Mouse (Mus musculus): ENCODE results near the gene Rad23a. TPM values are rescaled to one million over a fixed set of nuclear protein-coding genes. Genes with fewer than 3 reads are reported as not detected.
A peak's percentile ranks its signal among the peaks of the same experiment; 100 is the strongest.
"Not testable (repeated sequence)": the region's sequence is repeated elsewhere in the genome, so short reads cannot be mapped to it uniquely, and the experiment has no call there.

Rad23a gene
- polyA plus RNA-seq, 1 experiment from 2014 or later: 188 TPM

GRCm38 (mm10) chr8:84834866-84835855 lies 5.3 kb downstream of the Rad23a start:
- WGBS: 72% methylated on average over 10 of the region's 10 CpGs
- peaks cover 44% of the 10 kb centered on the region for H3K4me1 ChIP-seq (replicated peaks; ENCODE audit: control insufficient read depth, insufficient read depth, low read length)

GRCm38 (mm10) chr8:84834002-84834865 lies 6.2 kb downstream of the Rad23a start:
- Histone ChIP-seq H3K9me3 (ENCODE audit: control insufficient read depth, low read length) (no peaks in the 10 kb centered on the region), H3K4me1 (replicated peaks; ENCODE audit: control insufficient read depth, insufficient read depth, low read length) (peaks cover 40% of the 10 kb centered on the region), H3K9ac (ENCODE audit: low read depth, low read length) (peak overlapping the region; percentile 31; the same call in 1 of the 2 replicates), H3K4me3 (ENCODE audit: low read depth, low read length) (peak overlapping the region; percentile 99; the same call in 1 of the 2 replicates), H3K4me2 (0 out of 2 replicates have a peak overlapping the region, but pooled peaks have one; percentile 13), H3K36me3 (ENCODE audit: control insufficient read depth, insufficient read depth, low read length) (peaks cover 32% of the 10 kb centered on the region), H3K27ac (ENCODE audit: low read depth, low read length) (peak overlapping the region; percentile 46; the same call in 1 of the 2 replicates), H3K27me3 (replicated peaks; ENCODE audit: control insufficient read depth, insufficient read depth, low read length) (no peaks in the 10 kb centered on the region)
- 83% methylated on average over 19 of the region's 19 CpGs for WGBS
- ATAC-seq (replicated peaks; ENCODE audit: low FRiP score): no peak
- DNase-seq (ENCODE audit: low spot score): no peak

More at GRCm38 (mm10) chr8:84834866-84835855, 5.3 kb downstream of the Rad23a start:
- Histone ChIP-seq H3K4me2 (no peak overlapping the region), H3K9ac (ENCODE audit: low read depth, low read length) (no peak overlapping the region), H3K36me3 (ENCODE audit: control insufficient read depth, insufficient read depth, low read length) (peaks cover 32% of the 10 kb centered on the region), H3K4me3 (ENCODE audit: low read depth, low read length) (no peak overlapping the region), H3K27ac (ENCODE audit: low read depth, low read length) (0 out of 2 replicates have a peak overlapping the region, but pooled peaks have one; percentile 3), H3K27me3 (replicated peaks; ENCODE audit: control insufficient read depth, insufficient read depth, low read length) (no peaks in the 10 kb centered on the region), H3K9me3 (ENCODE audit: control insufficient read depth, low read length) (no peaks in the 10 kb centered on the region)
- DNase-seq (ENCODE audit: low spot score): no peak
- no peak for ATAC-seq (replicated peaks; ENCODE audit: low FRiP score)

GRCm38 (mm10) chr8:84832759-84833742 lies 7.4 kb downstream of the Rad23a start:
- peak overlapping the region; percentile 99 for H3K4me3 ChIP-seq (ENCODE audit: low read depth, low read length)
- no peaks in the 10 kb centered on the region for H3K9me3 ChIP-seq (ENCODE audit: control insufficient read depth, low read length)
- H3K27me3 ChIP-seq (replicated peaks; ENCODE audit: control insufficient read depth, insufficient read depth, low read length): no peaks in the 10 kb centered on the region
- H3K4me1 ChIP-seq (replicated peaks; ENCODE audit: control insufficient read depth, insufficient read depth, low read length): peaks cover 34% of the 10 kb centered on the region
- H3K27ac ChIP-seq (ENCODE audit: low read depth, low read length): peak overlapping the region; percentile 94
- peak overlapping the region; percentile 80 for H3K4me2 ChIP-seq
- ATAC-seq (replicated peaks; ENCODE audit: low FRiP score) (no peak), DNase-seq (ENCODE audit: low spot score) (no peak)
- H3K36me3 ChIP-seq (ENCODE audit: control insufficient read depth, insufficient read depth, low read length): peaks cover 32% of the 10 kb centered on the region
- 51% methylated on average over 10 of the region's 10 CpGs for WGBS
- H3K9ac ChIP-seq (ENCODE audit: low read depth, low read length): peak overlapping the region; percentile 99

GRCm38 (mm10) chr8:84832034-84832717 lies 8.3 kb downstream of the Rad23a start:
- H3K27ac ChIP-seq (ENCODE audit: low read depth, low read length): peak overlapping the region; percentile 94
- no peaks in the 10 kb centered on the region for H3K27me3 ChIP-seq (replicated peaks; ENCODE audit: control insufficient read depth, insufficient read depth, low read length)
- peaks cover 23% of the 10 kb centered on the region for H3K36me3 ChIP-seq (ENCODE audit: control insufficient read depth, insufficient read depth, low read length)
- DNase-seq (ENCODE audit: low spot score) (peak; percentile 87), ATAC-seq (replicated peaks; ENCODE audit: low FRiP score) (peak; percentile 80)
- peak overlapping the region; percentile 99 for H3K4me3 ChIP-seq (ENCODE audit: low read depth, low read length)
- peaks cover 25% of the 10 kb centered on the region for H3K4me1 ChIP-seq (replicated peaks; ENCODE audit: control insufficient read depth, insufficient read depth, low read length)
- peak overlapping the region; percentile 80 for H3K4me2 ChIP-seq
- no peaks in the 10 kb centered on the region for H3K9me3 ChIP-seq (ENCODE audit: control insufficient read depth, low read length)
- WGBS: under 1% methylated on average over 59 of the region's 59 CpGs
- peak overlapping the region; percentile 99 for H3K9ac ChIP-seq (ENCODE audit: low read depth, low read length)

- H3K27me3 ChIP-seq (replicated peaks; ENCODE audit: control insufficient read depth, insufficient read depth, low read length): no peaks in the 10 kb centered on the region
- WGBS: 33% methylated on average over 11 of the region's 11 CpGs
- H3K9ac ChIP-seq (ENCODE audit: low read depth, low read length): peak within 1 kb of the TSS; percentile 99
- no peaks in the 10 kb centered on the region for H3K9me3 ChIP-seq (ENCODE audit: control insufficient read depth, low read length)
- peaks cover 18% of the 10 kb centered on the region for H3K36me3 ChIP-seq (ENCODE audit: control insufficient read depth, insufficient read depth, low read length)
- peak within 1 kb of the TSS; percentile 94 for H3K27ac ChIP-seq (ENCODE audit: low read depth, low read length)
- DNase-seq (ENCODE audit: low spot score) (no peak), ATAC-seq (replicated peaks; ENCODE audit: low FRiP score) (peak; percentile 50; the same call in 1 of the 2 replicates)
- H3K4me2 ChIP-seq: peak within 1 kb of the TSS; percentile 80
- peaks cover 22% of the 10 kb centered on the region for H3K4me1 ChIP-seq (replicated peaks; ENCODE audit: control insufficient read depth, insufficient read depth, low read length)
- H3K4me3 ChIP-seq (ENCODE audit: low read depth, low read length): peak within 1 kb of the TSS; percentile 99
These were observed 9.0 kb downstream of the Rad23a start, which contains the start of gene Gadd45gip1 for GRCm38 (mm10) chr8:84831490-84831889. TSS of gene Gadd45gip1 (plus strand) at chr8:84831522.

- not testable (repeated sequence) for H3K9ac ChIP-seq (ENCODE audit: low read depth, low read length); H3K9me3 ChIP-seq (ENCODE audit: control insufficient read depth, low read length); DNase-seq (ENCODE audit: low spot score); H3K4me3 ChIP-seq (ENCODE audit: low read depth, low read length); H3K36me3 ChIP-seq (ENCODE audit: control insufficient read depth, insufficient read depth, low read length); ATAC-seq (replicated peaks; ENCODE audit: low FRiP score); H3K27me3 ChIP-seq (replicated peaks; ENCODE audit: control insufficient read depth, insufficient read depth, low read length)
- Histone ChIP-seq H3K4me1 (replicated peaks; ENCODE audit: control insufficient read depth, insufficient read depth, low read length) (peaks cover 19% of the 10 kb centered on the region), H3K27ac (ENCODE audit: low read depth, low read length) (peak overlapping the region; percentile 13; the same call in 1 of the 2 replicates), H3K4me2 (peak overlapping the region; percentile 33)
- 73% methylated on average over 2 of the region's 2 CpGs for WGBS
These were observed 13.9 kb downstream of the Rad23a start for GRCm38 (mm10) chr8:84826518-84826917.

- ATAC-seq (replicated peaks; ENCODE audit: low FRiP score) (peak; percentile 42), DNase-seq (ENCODE audit: low spot score) (no peak)
- Histone ChIP-seq H3K27me3 (replicated peaks; ENCODE audit: control insufficient read depth, insufficient read depth, low read length) (no peaks in the 10 kb centered on the region), H3K4me1 (replicated peaks; ENCODE audit: control insufficient read depth, insufficient read depth, low read length) (peaks cover 19% of the 10 kb centered on the region), H3K9ac (ENCODE audit: low read depth, low read length) (no peak overlapping the region), H3K9me3 (ENCODE audit: control insufficient read depth, low read length) (no peaks in the 10 kb centered on the region), H3K27ac (ENCODE audit: low read depth, low read length) (peak overlapping the region; percentile 35; the same call in 1 of the 2 replicates), H3K4me2 (peak overlapping the region; percentile 6), H3K36me3 (ENCODE audit: control insufficient read depth, insufficient read depth, low read length) (no peaks in the 10 kb centered on the region), H3K4me3 (ENCODE audit: low read depth, low read length) (no peak overlapping the region)
- 43% methylated on average over 4 of the region's 4 CpGs for WGBS
These were observed 14.8 kb downstream of the Rad23a start for GRCm38 (mm10) chr8:84825636-84826035.

All from liver, embryonic 11.5 days (tissue).